Mouse (Mus musculus) embryonic facial prominence, embryonic 13.5 days (tissue): ENCODE data around the gene Col8a2. TPM values are rescaled to one million over a fixed set of nuclear protein-coding genes. Genes with fewer than 3 reads are reported as not detected.
A peak's percentile ranks its signal among the peaks of the same experiment; 100 is the strongest.

Experiments
- ATAC-seq: fragments of 200-750 bp; cut with Nextera tagmentation; 2 replicates; pipeline ENCODE4 v1.8.0; 2017; ENCODE audit warnings: low read depth; ENCODE audit not compliant: insufficient number of reproducible peaks, insufficient read depth, low FRiP score, low TSS enrichment
- H3K27ac ChIP-seq: fragments of 300-500 bp; sonication (generic); 2 replicates; pipeline ENCODE4 v1.5.1; 2015; ENCODE audit warnings: moderate library complexity, mild to moderate bottlenecking, inconsistent platforms
- H3K27me3 ChIP-seq: fragments of 300-500 bp; sonication (generic); 2 replicates; pipeline ENCODE4 v1.6.1; 2015; ENCODE audit warnings: mild to moderate bottlenecking, inconsistent platforms
- H3K36me3 ChIP-seq: fragments of 300-500 bp; sonication (generic); 2 replicates; pipeline ENCODE4 v1.6.1; 2015; ENCODE audit warnings: mild to moderate bottlenecking, inconsistent platforms
- H3K4me1 ChIP-seq: fragments of 300-500 bp; sonication (generic); 2 replicates; pipeline ENCODE4 v1.6.1; 2015; ENCODE audit warnings: inconsistent platforms
- H3K4me2 ChIP-seq: fragments of 300-500 bp; sonication (generic); 2 replicates; pipeline ENCODE4 v1.6.1; 2015; ENCODE audit warnings: moderate library complexity, mild to moderate bottlenecking, inconsistent platforms
- H3K4me3 ChIP-seq: fragments of 300-500 bp; sonication (generic); 2 replicates; pipeline ENCODE4 v1.5.1; 2015; ENCODE audit warnings: mild to moderate bottlenecking, inconsistent platforms
- H3K9ac ChIP-seq: fragments of 300-500 bp; sonication (generic); 2 replicates; pipeline ENCODE4 v1.6.1; 2015; ENCODE audit warnings: mild to moderate bottlenecking, inconsistent platforms
- H3K9me3 ChIP-seq: fragments of 300-500 bp; sonication (generic); 2 replicates; pipeline ENCODE4 v1.6.1; 2016; ENCODE audit warnings: inconsistent platforms
- WGBS: fragments of 180-500 bp; shearing (Covaris S2); methylation state at CpG from one replicate; pipeline ENCODE4 v1.1.7; 2015; ENCODE audit warnings: mixed read lengths; 5-methylcytosine and 5-hydroxymethylcytosine counted together
- polyA plus RNA-seq: library from polyadenylated mRNA; unstranded; fragments of >200 nt; fragmentation: Nextera tagmentation; extraction: Ambion mirVana; gene quantifications from 2 replicates; pipeline ENCODE4 v1.2.1, GENCODE M21; 2015

Col8a2 gene
- 33.9 and 43.4 TPM in 2 replicates for polyA plus RNA-seq

DNA sequence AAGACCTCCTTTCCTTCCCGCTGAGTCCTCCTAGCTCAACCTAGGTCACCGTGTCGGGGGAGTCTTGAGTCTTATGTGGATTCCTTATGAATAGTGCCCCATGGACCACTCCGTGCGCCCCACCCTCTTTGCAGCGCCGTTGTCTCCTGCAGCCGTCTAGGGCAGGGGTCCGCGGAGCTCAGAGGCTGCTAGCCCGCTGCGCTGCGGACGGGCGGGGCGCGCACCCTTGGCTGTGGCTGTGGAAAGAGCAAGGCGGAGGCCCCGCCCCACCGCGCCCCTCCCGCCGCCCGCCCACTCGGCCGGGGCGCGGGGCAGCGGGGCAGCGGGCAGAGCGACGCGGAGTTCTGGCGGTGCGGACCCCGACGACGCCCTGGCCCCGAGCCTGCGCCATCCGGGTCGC is at the start of gene Col8a2:
Gene Col8a2 (plus strand): TSS at position 302 of the 400 bp plus-strand sequence.
- Histone ChIP-seq H3K9me3 (0 out of 2 replicates have a peak, but pooled peaks cover 4% of the 10 kb centered on the region), H3K9ac (peak within 1 kb of the TSS; percentile 82), H3K27ac (peak within 1 kb of the TSS; percentile 88), H3K4me3 (peak within 1 kb of the TSS; percentile 63), H3K36me3 (no peaks in the 10 kb centered on the region), H3K4me1 (peaks cover 61% of the 10 kb centered on the region), H3K4me2 (peak within 1 kb of the TSS; percentile 72), H3K27me3 (peaks cover 43% of the 10 kb centered on the region)
- peak; percentile 60; the same call in 1 of the 2 replicates for ATAC-seq
- WGBS, result 3% methylated on average over 21 of the region's 42 CpGs

DNA sequence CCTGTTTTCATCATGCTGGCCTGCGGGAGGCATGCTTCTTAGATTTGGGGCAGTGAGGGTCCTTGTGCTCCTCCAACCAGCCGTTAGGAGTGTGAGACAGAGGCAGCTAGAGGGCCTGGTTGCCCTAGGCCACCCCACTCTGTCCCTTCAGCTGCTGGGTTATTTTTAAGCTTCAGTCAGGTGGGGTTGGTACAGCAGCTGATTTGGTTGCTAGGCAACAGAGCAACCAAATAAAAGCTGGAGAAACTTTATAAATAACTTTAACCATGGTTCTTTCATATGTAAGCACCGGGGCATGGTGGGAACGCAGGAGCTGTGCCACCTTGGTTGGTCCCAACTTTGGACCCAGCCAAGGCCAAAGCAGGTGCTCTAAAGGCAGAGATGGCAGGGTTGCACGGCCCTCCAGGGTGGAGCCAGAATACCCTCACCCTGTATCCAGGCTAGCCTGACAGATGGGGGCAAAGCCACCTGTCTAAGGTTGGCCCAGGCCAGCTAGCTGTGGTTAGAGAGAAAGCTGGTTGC is 48.8 kb upstream of the Col8a2 start:
- Histone ChIP-seq H3K27ac (0 out of 2 replicates have a peak overlapping the region, but pooled peaks have one; percentile 28), H3K36me3 (peaks cover 98% of the 10 kb centered on the region), H3K9ac (0 out of 2 replicates have a peak overlapping the region, but pooled peaks have one; percentile 2), H3K27me3 (no peaks in the 10 kb centered on the region), H3K4me1 (peaks cover 12% of the 10 kb centered on the region), H3K9me3 (no peaks in the 10 kb centered on the region), H3K4me2 (no peak overlapping the region), H3K4me3 (no peak overlapping the region)
- no peak for ATAC-seq
- 71% methylated on average over 5 of the region's 5 CpGs for WGBS

DNA sequence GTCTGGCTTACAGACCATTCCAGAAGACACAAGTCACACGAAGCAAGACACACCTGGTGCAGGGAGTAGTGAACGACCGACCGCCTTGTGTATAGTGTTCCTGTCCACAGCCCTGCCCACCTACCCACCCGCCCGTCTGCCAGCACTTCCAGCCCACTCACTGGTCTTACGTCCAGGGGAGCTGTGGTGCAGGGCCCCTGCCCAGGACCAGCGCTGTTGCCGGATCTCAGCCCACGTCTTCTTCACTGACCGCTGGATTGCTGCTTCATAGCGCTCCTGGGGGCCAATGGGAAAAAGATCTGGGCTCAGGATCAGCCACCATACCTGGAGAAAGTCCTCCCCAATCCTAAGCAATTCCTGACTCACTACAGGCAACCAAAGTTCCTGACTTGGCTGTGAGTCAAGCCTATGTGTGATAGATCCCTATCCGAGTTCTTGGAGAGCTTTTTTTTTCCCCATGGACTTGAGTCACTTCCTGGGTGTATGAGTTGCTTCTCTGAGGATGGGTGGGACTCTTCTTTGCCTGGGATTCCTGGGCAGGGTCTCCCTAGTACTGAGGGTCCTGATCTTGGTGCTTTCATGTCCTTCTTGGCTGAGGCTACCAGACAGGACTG is 46.6 kb upstream of the Col8a2 start:
- 91% methylated on average over 13 of the region's 13 CpGs for WGBS
- ATAC-seq, result no peak
- H3K4me2 ChIP-seq, result no peak overlapping the region
- peaks cover 12% of the 10 kb centered on the region for H3K4me1 ChIP-seq
- H3K36me3 ChIP-seq, result peaks cover 80% of the 10 kb centered on the region
- no peak overlapping the region for H3K9ac ChIP-seq
- no peaks in the 10 kb centered on the region for H3K9me3 ChIP-seq
- H3K27me3 ChIP-seq, result no peaks in the 10 kb centered on the region
- H3K27ac ChIP-seq, result no peak overlapping the region
- no peak overlapping the region for H3K4me3 ChIP-seq

- Histone ChIP-seq H3K4me1 (peaks cover 19% of the 10 kb centered on the region), H3K4me3 (no peak overlapping the region), H3K27ac (no peak overlapping the region), H3K4me2 (no peak overlapping the region), H3K27me3 (no peaks in the 10 kb centered on the region), H3K9ac (no peak overlapping the region), H3K9me3 (no peaks in the 10 kb centered on the region), H3K36me3 (peaks cover 71% of the 10 kb centered on the region)
- no peak for ATAC-seq
- 62% methylated on average over 9 of the region's 9 CpGs for WGBS
Observed at GRCm38 (mm10) chr4:126241956-126242355, 44.6 kb upstream of the Col8a2 start.

GRCm38 (mm10) chr4:126242510-126242909 is 44.1 kb upstream of the Col8a2 start:
- H3K27me3 ChIP-seq, result no peaks in the 10 kb centered on the region
- ATAC-seq, result no peak
- no peak overlapping the region for H3K9ac ChIP-seq
- no peaks in the 10 kb centered on the region for H3K9me3 ChIP-seq
- no peak overlapping the region for H3K4me2 ChIP-seq
- 90% methylated on average over 6 of the region's 6 CpGs for WGBS
- H3K27ac ChIP-seq, result no peak overlapping the region
- H3K4me3 ChIP-seq, result no peak overlapping the region
- peaks cover 24% of the 10 kb centered on the region for H3K4me1 ChIP-seq
- H3K36me3 ChIP-seq, result peaks cover 65% of the 10 kb centered on the region

DNA sequence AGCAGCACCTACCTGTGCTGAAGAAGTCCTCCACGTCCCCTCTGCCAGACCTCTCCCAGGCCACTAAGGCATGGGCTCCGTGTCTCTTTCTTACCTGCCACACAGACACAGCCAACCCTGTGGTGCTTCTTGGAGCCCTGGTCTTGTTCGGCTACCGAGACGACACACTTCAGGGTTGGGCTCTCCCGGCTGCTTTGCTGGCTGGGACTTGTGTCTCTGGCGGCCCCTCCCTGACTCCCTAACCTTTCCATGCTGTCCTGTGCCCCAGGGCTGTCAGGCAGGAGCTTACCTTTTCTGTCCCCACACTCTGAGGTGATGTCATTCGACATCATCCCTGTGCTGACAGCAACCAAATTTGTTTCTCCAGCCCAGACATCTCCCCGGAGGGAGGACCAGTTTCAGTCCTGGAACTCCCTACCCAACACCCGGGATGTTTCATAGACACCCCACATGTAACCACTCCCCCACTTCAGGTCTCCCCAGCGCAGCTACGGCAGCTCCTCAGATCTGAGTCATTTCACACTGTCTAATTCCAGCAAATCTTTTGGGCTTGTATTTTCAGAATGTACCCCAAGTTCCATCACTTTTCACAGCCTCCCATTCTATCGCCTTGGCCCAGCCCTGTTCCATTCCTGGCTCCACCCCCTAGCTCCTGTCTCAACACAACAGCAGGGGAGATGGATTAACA is 40.2 kb upstream of the Col8a2 start:
- Histone ChIP-seq H3K9ac (peak overlapping the region; percentile 21; the same call in 1 of the 2 replicates), H3K27me3 (no peaks in the 10 kb centered on the region), H3K4me2 (no peak overlapping the region), H3K4me1 (peaks cover 36% of the 10 kb centered on the region), H3K4me3 (no peak overlapping the region), H3K27ac (no peak overlapping the region), H3K36me3 (peaks cover 29% of the 10 kb centered on the region), H3K9me3 (no peaks in the 10 kb centered on the region)
- WGBS, result 77% methylated on average over 13 of the region's 13 CpGs
- no peak for ATAC-seq

DNA sequence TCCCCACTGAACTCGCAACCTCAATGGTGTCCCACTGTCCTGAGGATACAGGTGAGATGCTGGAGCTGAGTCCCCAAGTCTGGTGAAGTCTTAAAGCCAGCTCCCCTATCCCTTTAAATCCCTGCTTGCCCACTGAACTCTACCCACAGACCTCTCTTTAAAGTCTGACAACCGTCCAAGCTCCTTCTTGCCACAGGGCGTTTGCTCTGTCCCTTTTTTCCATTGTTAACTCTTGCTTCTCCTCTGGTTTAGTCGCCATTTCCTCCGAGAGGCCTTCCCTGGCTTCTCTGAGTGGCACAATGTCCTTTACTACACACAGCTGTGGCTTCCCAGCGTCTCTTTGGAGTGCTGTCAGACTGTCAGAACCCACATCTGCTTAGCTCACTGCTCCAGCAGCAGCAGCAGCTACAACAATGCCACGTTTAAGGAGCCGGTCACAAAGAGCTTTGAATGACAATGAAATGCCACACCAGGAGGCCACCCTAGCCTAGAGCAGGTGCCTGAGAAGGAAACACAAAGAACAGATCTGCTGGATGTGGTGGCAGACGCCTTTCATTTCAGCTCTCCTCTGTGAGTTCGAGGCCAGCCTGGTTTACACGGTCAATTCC is 38.2 kb upstream of the Col8a2 start:
- ATAC-seq, result no peak
- Histone ChIP-seq H3K9me3 (no peaks in the 10 kb centered on the region), H3K27me3 (no peaks in the 10 kb centered on the region), H3K27ac (0 out of 2 replicates have a peak overlapping the region, but pooled peaks have one; percentile 16), H3K4me2 (peak overlapping the region; percentile 4; the same call in 1 of the 2 replicates), H3K4me3 (0 out of 2 replicates have a peak overlapping the region, but pooled peaks have one; percentile 3), H3K9ac (peak overlapping the region; percentile 54; the same call in 1 of the 2 replicates), H3K4me1 (peaks cover 56% of the 10 kb centered on the region), H3K36me3 (peaks cover 10% of the 10 kb centered on the region)
- WGBS, result 21% methylated on average over 11 of the region's 11 CpGs

DNA sequence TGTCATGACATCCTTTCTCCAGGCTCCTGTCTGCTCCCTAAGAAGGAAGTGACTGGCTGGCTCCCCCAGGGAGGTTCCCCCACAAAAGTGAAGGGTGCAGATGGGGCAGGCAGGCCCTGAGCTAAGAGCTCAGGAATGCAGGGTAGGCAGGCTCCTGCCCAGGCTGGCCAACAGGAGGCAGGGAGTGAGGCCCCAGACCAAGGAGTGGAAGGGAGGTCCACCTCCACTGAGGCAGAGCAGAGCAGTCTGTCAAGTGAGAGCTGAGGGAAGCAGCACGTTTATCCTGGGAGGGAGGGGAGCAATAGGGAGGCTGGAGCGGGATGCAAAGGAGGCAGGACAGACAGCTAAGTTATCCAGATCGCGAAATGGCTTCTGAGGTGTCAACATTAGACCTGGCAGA is 35.9 kb upstream of the Col8a2 start:
- Histone ChIP-seq H3K4me1 (peaks cover 71% of the 10 kb centered on the region), H3K27ac (no peak overlapping the region), H3K9ac (peak overlapping the region; percentile 59), H3K9me3 (no peaks in the 10 kb centered on the region), H3K27me3 (no peaks in the 10 kb centered on the region), H3K4me2 (no peak overlapping the region), H3K36me3 (peaks cover 8% of the 10 kb centered on the region), H3K4me3 (no peak overlapping the region)
- WGBS, result 53% methylated on average over 4 of the region's 4 CpGs
- no peak for ATAC-seq

DNA sequence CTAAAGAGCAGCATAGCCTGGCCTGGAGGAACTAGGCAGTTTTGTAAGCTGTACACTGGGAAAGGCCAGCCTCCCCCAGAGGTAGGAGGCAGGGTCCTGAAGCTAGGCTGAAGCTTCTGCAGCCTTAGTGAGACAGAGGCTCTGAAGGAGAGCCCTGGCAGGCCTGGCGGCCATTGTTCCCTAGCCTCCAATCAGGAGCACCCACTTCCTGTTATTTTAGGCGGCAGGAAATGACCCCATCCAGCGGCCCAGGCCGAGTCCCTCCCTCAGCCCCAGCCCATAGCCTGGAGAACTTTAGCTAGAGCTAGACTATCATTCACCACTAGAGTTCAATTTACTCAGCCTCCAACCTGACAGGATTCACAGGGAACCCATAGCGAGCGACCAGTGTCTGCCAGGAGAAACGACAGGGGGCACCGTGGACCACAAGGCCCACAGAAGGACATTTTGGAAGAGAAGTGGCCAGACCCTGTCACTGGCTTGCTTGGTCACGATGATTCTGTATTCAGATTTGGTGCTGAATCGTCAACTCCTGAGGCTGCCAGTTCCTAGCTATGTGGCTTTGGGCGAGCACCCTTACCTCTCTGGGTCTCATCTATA is 34.8 kb upstream of the Col8a2 start:
- Histone ChIP-seq H3K9me3 (no peaks in the 10 kb centered on the region), H3K9ac (peak overlapping the region; percentile 59), H3K4me3 (0 out of 2 replicates have a peak overlapping the region, but pooled peaks have one; percentile 10), H3K4me1 (peaks cover 67% of the 10 kb centered on the region), H3K27ac (0 out of 2 replicates have a peak overlapping the region, but pooled peaks have one; percentile 39), H3K4me2 (peak overlapping the region; percentile 17), H3K27me3 (no peaks in the 10 kb centered on the region), H3K36me3 (no peaks in the 10 kb centered on the region; the same call in 1 of the 2 replicates)
- no peak for ATAC-seq
- 53% methylated on average over 11 of the region's 11 CpGs for WGBS

DNA sequence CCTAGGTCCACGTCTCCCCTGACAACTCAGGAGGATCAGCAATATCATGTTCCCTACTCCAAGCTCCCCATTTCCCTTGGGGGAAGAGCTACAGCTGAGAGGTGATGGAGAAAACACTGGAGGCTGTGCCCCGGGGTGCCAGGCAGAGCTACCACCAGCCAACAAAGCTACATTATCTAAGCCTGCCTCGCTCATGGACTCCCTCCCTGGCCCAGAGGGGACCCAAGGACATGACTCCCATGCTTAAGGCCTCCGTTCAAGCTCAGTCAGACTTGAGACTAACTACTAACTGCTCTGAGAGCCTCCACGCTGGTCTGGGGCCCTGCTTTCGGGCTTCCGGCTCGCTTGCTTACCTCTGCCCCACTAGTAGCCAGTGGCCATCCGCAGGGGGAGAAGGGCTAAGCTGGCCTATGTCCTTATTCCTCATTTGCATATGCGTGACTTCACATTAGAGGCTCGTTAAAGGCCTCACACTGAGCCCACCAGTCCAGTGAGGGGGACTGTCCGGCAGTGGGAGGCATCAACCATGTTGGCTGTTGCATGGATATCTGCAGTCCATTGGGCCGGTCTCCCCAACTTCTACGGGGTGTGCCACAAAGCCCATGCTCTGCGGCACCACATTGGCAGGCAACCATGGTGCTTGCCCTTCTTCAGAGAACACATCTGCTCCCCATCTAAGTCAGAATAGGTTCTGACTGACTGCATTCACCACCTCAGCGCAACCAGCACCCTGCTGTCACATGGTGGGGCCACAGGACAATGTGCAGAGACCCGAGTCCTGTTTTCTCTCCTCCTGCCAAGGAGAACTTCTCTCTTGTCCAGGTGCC is 34.0 kb upstream of the Col8a2 start:
- ATAC-seq, result no peak
- Histone ChIP-seq H3K4me1 (peaks cover 69% of the 10 kb centered on the region), H3K9ac (peak overlapping the region; percentile 59; the same call in 1 of the 2 replicates), H3K9me3 (no peaks in the 10 kb centered on the region), H3K4me3 (no peak overlapping the region), H3K27me3 (no peaks in the 10 kb centered on the region), H3K4me2 (peak overlapping the region; percentile 17), H3K27ac (no peak overlapping the region), H3K36me3 (no peaks in the 10 kb centered on the region; the same call in 1 of the 2 replicates)
- 70% methylated on average over 17 of the region's 17 CpGs for WGBS
